Mouse (Mus musculus) embryonic facial prominence, embryonic 14.5 days (tissue): ENCODE results near the gene Cttn. TPM values are rescaled to one million over a fixed set of nuclear protein-coding genes. Genes with fewer than 3 reads are reported as not detected.
A peak's percentile ranks its signal among the peaks of the same experiment; 100 is the strongest.

Experiments used
- ATAC-seq: fragments of 200-750 bp; cut with Nextera tagmentation; 2 replicates; pipeline ENCODE4 v1.8.0; 2017; ENCODE audit warnings: low read depth, moderate number of reproducible peaks, moderate TSS enrichment
- DNase-seq: peaks from one replicate; pipeline ENCODE4 v3.0.0-alpha.2; 2015; ENCODE audit warnings: low spot score
- H3K27ac ChIP-seq: fragments of 300-500 bp; sonication (generic); replicated peaks from 2 replicates; pipeline ENCODE4 v1.5.1; 2014; ENCODE audit warnings: low read depth, mild to moderate bottlenecking, low read length, moderate library complexity
- H3K27me3 ChIP-seq: fragments of 300-500 bp; sonication (generic); replicated peaks from 2 replicates; pipeline ENCODE4 v1.6.1; 2014; ENCODE audit warnings: low read length; ENCODE audit not compliant: control insufficient read depth, insufficient read depth
- H3K36me3 ChIP-seq: fragments of 300-500 bp; sonication (generic); 2 replicates; pipeline ENCODE4 v1.6.1; 2014; ENCODE audit warnings: low read length, mixed read lengths; ENCODE audit not compliant: control insufficient read depth, insufficient read depth
- H3K4me1 ChIP-seq: fragments of 300-500 bp; sonication (generic); 2 replicates; pipeline ENCODE4 v1.6.1; 2014; ENCODE audit warnings: antibody characterized with exemption, low read length; ENCODE audit not compliant: control insufficient read depth, insufficient read depth
- H3K4me2 ChIP-seq: fragments of 300-500 bp; sonication (generic); 2 replicates; pipeline ENCODE4 v1.6.1; 2014; ENCODE audit warnings: low read depth, mild to moderate bottlenecking, low read length, moderate library complexity, mixed read lengths
- H3K4me3 ChIP-seq: fragments of 300-500 bp; sonication (generic); 2 replicates; pipeline ENCODE4 v1.5.1; 2014; ENCODE audit warnings: low read depth, mild to moderate bottlenecking, low read length
- H3K9ac ChIP-seq: fragments of 300-500 bp; sonication (generic); 2 replicates; pipeline ENCODE4 v1.6.1; 2014; ENCODE audit warnings: low read depth, mild to moderate bottlenecking, low read length, moderate library complexity, mixed read lengths
- H3K9me3 ChIP-seq: fragments of 300-500 bp; sonication (generic); 2 replicates; pipeline ENCODE4 v1.6.1; 2016; ENCODE audit warnings: low read length; ENCODE audit not compliant: control insufficient read depth
- WGBS: fragments of 180-500 bp; shearing (Covaris S2); extraction: QIAGEN DNeasy Blood & Tissue Kit; methylation state at CpG from one replicate; pipeline ENCODE4 v1.1.7; 2014; 5-methylcytosine and 5-hydroxymethylcytosine counted together
- polyA plus RNA-seq: library from polyadenylated mRNA; unstranded; fragments of >200 nt; fragmentation: Nextera tagmentation; extraction: Ambion mirVana; gene quantifications from 2 replicates; pipeline ENCODE4 v1.2.1, GENCODE M21; 2014

The Cttn gene
- polyA plus RNA-seq, 1 experiment from 2014 or later: 157 TPM

- 83% methylated on average over 5 of the region's 5 CpGs for WGBS
- Histone ChIP-seq H3K27me3 (no peaks in the 10 kb centered on the region), H3K9me3 (no peaks in the 10 kb centered on the region), H3K27ac (no peak overlapping the region), H3K4me2 (peak overlapping the region; percentile 72), H3K4me3 (peak overlapping the region; percentile 89; the same call in 1 of the 2 replicates), H3K4me1 (peaks cover 9% of the 10 kb centered on the region), H3K9ac (peak overlapping the region; percentile 94), H3K36me3 (peaks cover 20% of the 10 kb centered on the region)
- DNase-seq (no peak), ATAC-seq (no peak)
These were observed 2.1 kb downstream of the Cttn start for GRCm38 (mm10) chr7:144468741-144469140.

- DNase-seq (no peak), ATAC-seq (no peak)
- no peak overlapping the region for H3K9ac ChIP-seq
- no peaks in the 10 kb centered on the region for H3K27me3 ChIP-seq
- H3K4me1 ChIP-seq: no peaks in the 10 kb centered on the region
- peaks cover 81% of the 10 kb centered on the region for H3K36me3 ChIP-seq
- no peak overlapping the region for H3K27ac ChIP-seq
- no peaks in the 10 kb centered on the region for H3K9me3 ChIP-seq
- H3K4me3 ChIP-seq: no peak overlapping the region
- no peak overlapping the region for H3K4me2 ChIP-seq
- 87% methylated on average over 7 of the region's 7 CpGs for WGBS
These were observed 8.2 kb downstream of the Cttn start for GRCm38 (mm10) chr7:144462577-144462976.

- H3K4me3 ChIP-seq: no peak overlapping the region
- H3K36me3 ChIP-seq: peaks cover 92% of the 10 kb centered on the region
- no peaks in the 10 kb centered on the region for H3K9me3 ChIP-seq
- no peak overlapping the region for H3K27ac ChIP-seq
- 96% methylated on average over 6 of the region's 6 CpGs for WGBS
- no peak overlapping the region for H3K4me2 ChIP-seq
- ATAC-seq (no peak), DNase-seq (no peak)
- H3K4me1 ChIP-seq: no peaks in the 10 kb centered on the region
- H3K9ac ChIP-seq: no peak overlapping the region
- no peaks in the 10 kb centered on the region for H3K27me3 ChIP-seq
These were observed 9.4 kb downstream of the Cttn start for GRCm38 (mm10) chr7:144461246-144461902.

GRCm38 (mm10) chr7:144458881-144459280, 11.9 kb downstream of the Cttn start:
- DNase-seq (no peak), ATAC-seq (no peak)
- Histone ChIP-seq H3K9me3 (no peaks in the 10 kb centered on the region), H3K4me2 (no peak overlapping the region), H3K4me3 (no peak overlapping the region), H3K9ac (no peak overlapping the region), H3K27ac (no peak overlapping the region), H3K36me3 (peaks cover 99% of the 10 kb centered on the region), H3K27me3 (no peaks in the 10 kb centered on the region), H3K4me1 (no peaks in the 10 kb centered on the region)
- WGBS: 100% methylated on average over 1 of the region's 1 CpGs

GRCm38 (mm10) chr7:144450661-144451060, 20.1 kb downstream of the Cttn start:
- ATAC-seq: no peak
- 89% methylated on average over 9 of the region's 9 CpGs for WGBS
- no peaks in the 10 kb centered on the region for H3K4me1 ChIP-seq
- no peaks in the 10 kb centered on the region for H3K9me3 ChIP-seq
- no peak overlapping the region for H3K4me3 ChIP-seq
- no peak overlapping the region for H3K4me2 ChIP-seq
- H3K27ac ChIP-seq: no peak overlapping the region
- H3K27me3 ChIP-seq: no peaks in the 10 kb centered on the region
- no peak for DNase-seq
- H3K36me3 ChIP-seq: peaks cover 100% of the 10 kb centered on the region
- no peak overlapping the region for H3K9ac ChIP-seq

GRCm38 (mm10) chr7:144449637-144450570, 20.9 kb downstream of the Cttn start:
- H3K4me2 ChIP-seq: no peak overlapping the region
- WGBS: 86% methylated on average over 13 of the region's 13 CpGs
- H3K9me3 ChIP-seq: no peaks in the 10 kb centered on the region
- no peak overlapping the region for H3K9ac ChIP-seq
- peak; percentile 77; the same call in 1 of the 2 replicates for ATAC-seq
- no peak overlapping the region for H3K27ac ChIP-seq
- no peaks in the 10 kb centered on the region for H3K4me1 ChIP-seq
- no peaks in the 10 kb centered on the region for H3K27me3 ChIP-seq
- peak; percentile 21 for DNase-seq
- peaks cover 100% of the 10 kb centered on the region for H3K36me3 ChIP-seq
- no peak overlapping the region for H3K4me3 ChIP-seq

- peaks cover 98% of the 10 kb centered on the region for H3K36me3 ChIP-seq
- H3K9ac ChIP-seq: no peak overlapping the region
- no peak overlapping the region for H3K4me2 ChIP-seq
- no peaks in the 10 kb centered on the region for H3K4me1 ChIP-seq
- H3K9me3 ChIP-seq: no peaks in the 10 kb centered on the region
- H3K27ac ChIP-seq: no peak overlapping the region
- DNase-seq (peak; percentile 5), ATAC-seq (no peak)
- no peaks in the 10 kb centered on the region for H3K27me3 ChIP-seq
- WGBS: 67% methylated on average over 1 of the region's 1 CpGs
- no peak overlapping the region for H3K4me3 ChIP-seq
These were observed 22.6 kb downstream of the Cttn start for GRCm38 (mm10) chr7:144448186-144448585.

- Histone ChIP-seq H3K36me3 (peaks cover 96% of the 10 kb centered on the region), H3K27ac (no peak overlapping the region), H3K9me3 (no peaks in the 10 kb centered on the region), H3K27me3 (no peaks in the 10 kb centered on the region), H3K9ac (no peak overlapping the region), H3K4me3 (no peak overlapping the region), H3K4me2 (no peak overlapping the region), H3K4me1 (no peaks in the 10 kb centered on the region)
- WGBS: 78% methylated on average over 3 of the region's 3 CpGs
- ATAC-seq: no peak
- DNase-seq: no peak
These were observed 23.7 kb downstream of the Cttn start for GRCm38 (mm10) chr7:144447146-144447545.
